Mouse (Mus musculus) neural tube, embryonic 11.5 days (tissue): ENCODE measurements around the gene Hes2. TPM values are rescaled to one million over a fixed set of nuclear protein-coding genes. Genes with fewer than 3 reads are reported as not detected.

Experiments
- ATAC-seq: fragments of 200-750 bp; cut with Nextera tagmentation; 2 replicates; pipeline ENCODE4 v1.8.0; 2017; ENCODE audit warnings: moderate number of reproducible peaks, mild to moderate bottlenecking, moderate TSS enrichment, moderate library complexity; ENCODE audit not compliant: insufficient read depth, low FRiP score, low TSS enrichment
- DNase-seq: peaks from one replicate; pipeline ENCODE4 v3.0.0-alpha.2; 2015; ENCODE audit warnings: low spot score
- H3K27ac ChIP-seq: fragments of 300-500 bp; sonication (generic); 2 replicates; pipeline ENCODE4 v1.5.1; 2014; ENCODE audit warnings: low read depth, mild to moderate bottlenecking, low read length
- H3K27me3 ChIP-seq: fragments of 300-500 bp; sonication (generic); 2 replicates; pipeline ENCODE4 v1.6.1; 2014; ENCODE audit warnings: mild to moderate bottlenecking, low read length, mixed read lengths; ENCODE audit not compliant: control insufficient read depth, insufficient read depth
- H3K36me3 ChIP-seq: fragments of 300-500 bp; sonication (generic); 2 replicates; pipeline ENCODE4 v1.6.1; 2014; ENCODE audit warnings: mild to moderate bottlenecking, low read length, moderate library complexity, mixed read lengths; ENCODE audit not compliant: control insufficient read depth, insufficient read depth
- H3K4me1 ChIP-seq: fragments of 300-500 bp; sonication (generic); 2 replicates; pipeline ENCODE4 v1.6.1; 2014; ENCODE audit warnings: low read length, mixed read lengths; ENCODE audit not compliant: control insufficient read depth, insufficient read depth
- H3K4me2 ChIP-seq: fragments of 300-500 bp; sonication (generic); 2 replicates; pipeline ENCODE4 v1.6.1; 2014; ENCODE audit warnings: low read depth, mild to moderate bottlenecking, moderate library complexity
- H3K4me3 ChIP-seq: fragments of 300-500 bp; sonication (generic); 2 replicates; pipeline ENCODE4 v1.5.1; 2014; ENCODE audit warnings: low read depth, low read length
- H3K9ac ChIP-seq: fragments of 300-500 bp; sonication (generic); 2 replicates; pipeline ENCODE4 v1.6.1; 2014; ENCODE audit warnings: mild to moderate bottlenecking, low read length
- H3K9me3 ChIP-seq: fragments of 300-500 bp; sonication (generic); 2 replicates; pipeline ENCODE4 v1.6.1; 2016; ENCODE audit warnings: low read length; ENCODE audit not compliant: control insufficient read depth
- WGBS: fragments of 180-500 bp; shearing (Covaris S2); extraction: QIAGEN DNeasy Blood & Tissue Kit; methylation state at CpG from one replicate; pipeline ENCODE4 v1.1.7; 2014; 5-methylcytosine and 5-hydroxymethylcytosine counted together
- polyA plus RNA-seq: library from polyadenylated mRNA; unstranded; fragments of >200 nt; fragmentation: Nextera tagmentation; extraction: Ambion mirVana; gene quantifications from 2 replicates; pipeline ENCODE4 v1.2.1, GENCODE M21; 2014

The Hes2 gene
- polyA plus RNA-seq, 1 experiment from 2014 or later, result 2.9 TPM

- ATAC-seq (no peak), DNase-seq (no peak)
- Histone ChIP-seq H3K4me1 (no peaks in the 10 kb centered on the region; the same call in 1 of the 2 replicates), H3K4me3 (no peak overlapping the region), H3K36me3 (no peaks in the 10 kb centered on the region), H3K27ac (no peak overlapping the region), H3K4me2 (no peak overlapping the region), H3K9ac (no peak overlapping the region), H3K27me3 (no peaks in the 10 kb centered on the region), H3K9me3 (no peaks in the 10 kb centered on the region)
- 60% methylated on average over 6 of the region's 6 CpGs for WGBS
Observed at GRCm38 (mm10) chr4:152206199-152206598, 47.5 kb downstream of the Hes2 start.

GRCm38 (mm10) chr4:152209623-152210022 is 51.0 kb downstream of the Hes2 start:
- no peak overlapping the region for H3K4me3 ChIP-seq
- H3K27ac ChIP-seq, result no peak overlapping the region
- H3K27me3 ChIP-seq, result no peaks in the 10 kb centered on the region; the same call in 1 of the 2 replicates
- ATAC-seq, result no peak
- H3K9ac ChIP-seq, result no peak overlapping the region
- 46% methylated on average over 4 of the region's 4 CpGs for WGBS
- no peaks in the 10 kb centered on the region for H3K9me3 ChIP-seq
- H3K4me2 ChIP-seq, result no peak overlapping the region
- no peak for DNase-seq
- H3K4me1 ChIP-seq, result no peaks in the 10 kb centered on the region
- no peaks in the 10 kb centered on the region for H3K36me3 ChIP-seq

Other genes with a start within 250 kb of the Hes2 start
- 80.6 and 91.3 TPM in 2 replicates for gene Dnajc11, start 225.2 kb upstream of the Hes2 start, polyA plus RNA-seq
- gene Thap3, start 169.9 kb upstream of the Hes2 start, polyA plus RNA-seq, result 17.4 and 20.3 TPM in 2 replicates
- 27.6 and 28.8 TPM in 2 replicates for gene Phf13, start 162.6 kb upstream of the Hes2 start, polyA plus RNA-seq
- gene Klhl21, start 150.1 kb upstream of the Hes2 start, polyA plus RNA-seq, result 4.0 and 4.6 TPM in 2 replicates
- gene Zbtb48, start 131.2 kb upstream of the Hes2 start, polyA plus RNA-seq, result 17.4 and 23.8 TPM in 2 replicates
- 0.38 and 0.66 TPM in 2 replicates for gene Tas1r1, start 120.3 kb upstream of the Hes2 start, polyA plus RNA-seq
- gene Nol9, start 119.5 kb upstream of the Hes2 start, polyA plus RNA-seq, result 31.8 and 32.8 TPM in 2 replicates
- 7.2 and 7.3 TPM in 2 replicates for gene Plekhg5, start 86.4 kb upstream of the Hes2 start, polyA plus RNA-seq
- 0.42 and 0.62 TPM in 2 replicates for gene Tnfrsf25, start 42.9 kb upstream of the Hes2 start, polyA plus RNA-seq
- gene Espn, start 6.5 kb upstream of the Hes2 start, polyA plus RNA-seq, result 0.48 and 1.1 TPM in 2 replicates
- gene Acot7, start 19.3 kb downstream of the Hes2 start, polyA plus RNA-seq, result 159 and 173 TPM in 2 replicates
- gene Gpr153, start 115.4 kb downstream of the Hes2 start, polyA plus RNA-seq, result 8.3 and 8.9 TPM in 2 replicates
- 1.6 and 2.3 TPM in 2 replicates for gene Hes3, start 132.8 kb downstream of the Hes2 start, polyA plus RNA-seq
- gene Icmt, start 138.4 kb downstream of the Hes2 start, polyA plus RNA-seq, result 27.1 and 31.3 TPM in 2 replicates
- gene Rnf207, start 160.1 kb downstream of the Hes2 start, polyA plus RNA-seq, result 2.1 and 2.2 TPM in 2 replicates
- gene Rpl22, start 166.9 kb downstream of the Hes2 start, polyA plus RNA-seq, result 311 and 312 TPM in 2 replicates
- 0.20 and 0.31 TPM in 2 replicates for gene Chd5, start 179.8 kb downstream of the Hes2 start, polyA plus RNA-seq